Mouse (Mus musculus) G1E-ER4 (cell line): ENCODE measurements around the gene Ppfia2. TPM values are rescaled to one million over a fixed set of nuclear protein-coding genes. Genes with fewer than 3 reads are reported as not detected.

Source experiments
- GATA1 ChIP-seq: IDR thresholded peaks from one replicate; pipeline ENCODE4 v1.8.0; 2012; ENCODE audit warnings: low read length, inconsistent platforms
- polyA plus RNA-seq: library from polyadenylated mRNA; stranded (reverse); fragments of >175 nt; gene quantifications from 2 replicates; pipeline ENCODE4 v1.2.3, GENCODE M21; 2012

The Ppfia2 gene
- polyA plus RNA-seq, 1 experiment: not detected

DNA sequence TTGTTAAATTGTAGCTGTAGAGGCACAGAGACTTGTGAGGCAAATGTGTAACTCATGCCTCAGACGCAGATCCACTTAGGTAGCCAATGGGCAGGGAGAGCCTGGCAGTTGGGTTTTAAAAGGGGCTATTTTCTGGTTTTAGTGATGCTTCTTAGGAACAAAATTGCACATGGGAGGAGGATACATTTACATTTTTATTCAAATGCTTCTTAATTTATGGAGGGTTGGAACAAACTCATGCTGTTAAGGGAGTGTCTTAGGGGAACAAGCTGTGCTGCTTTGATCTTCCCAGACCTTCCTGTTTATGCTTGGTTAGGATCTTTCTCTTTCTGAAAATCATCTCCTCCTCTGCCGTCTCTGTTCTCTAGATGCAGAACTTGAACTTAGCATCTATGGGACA is 345.3 kb downstream of the Ppfia2 start:
- TF ChIP-seq GATA1: no peak

- TF ChIP-seq GATA1: no peak
These were observed 348.2 kb downstream of the Ppfia2 start for GRCm38 (mm10) chr10:106818381-106818780.

- no peak for TF ChIP-seq GATA1
These were observed 354.1 kb downstream of the Ppfia2 start for GRCm38 (mm10) chr10:106824215-106824614.

- no peak for TF ChIP-seq GATA1
These were observed 368.3 kb downstream of the Ppfia2 start for GRCm38 (mm10) chr10:106838476-106838875.

DNA sequence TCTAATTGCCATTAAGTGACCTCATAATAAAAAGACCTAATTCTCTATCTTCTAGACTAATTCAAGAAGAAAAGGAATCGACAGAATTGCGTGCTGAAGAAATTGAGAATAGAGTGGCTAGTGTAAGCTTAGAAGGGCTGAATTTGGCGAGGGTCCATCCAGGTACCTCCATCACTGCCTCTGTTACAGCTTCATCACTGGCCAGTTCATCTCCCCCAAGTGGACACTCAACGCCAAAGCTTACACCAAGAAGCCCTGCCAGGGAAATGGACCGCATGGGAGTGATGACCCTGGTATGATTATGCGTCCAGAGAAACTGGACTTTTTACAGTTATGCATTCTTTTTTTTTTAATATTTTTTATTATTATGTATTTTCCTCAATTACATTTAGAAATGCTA is 388.0 kb downstream of the Ppfia2 start:
- no peak for TF ChIP-seq GATA1

DNA sequence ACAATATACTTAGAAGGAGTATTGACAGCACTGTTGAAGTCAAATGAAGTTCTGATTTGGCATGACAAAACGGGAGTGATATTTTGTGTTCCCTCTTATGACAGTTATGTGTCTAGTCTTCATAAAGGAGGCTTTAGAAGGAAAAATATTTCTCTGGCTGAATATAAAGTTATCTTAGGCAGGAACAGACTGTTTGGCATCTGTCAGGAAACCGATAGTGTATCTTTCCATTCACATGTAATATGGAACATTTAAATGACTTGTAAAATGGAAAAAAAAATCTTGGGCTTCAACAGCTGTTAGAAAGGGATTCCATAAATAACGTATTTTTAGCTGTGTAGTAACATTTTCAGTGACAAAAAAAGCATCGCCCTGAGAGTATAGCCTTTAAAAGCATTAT is 400.1 kb downstream of the Ppfia2 start:
- TF ChIP-seq GATA1: no peak

- TF ChIP-seq GATA1: no peak
These were observed 401.7 kb downstream of the Ppfia2 start for GRCm38 (mm10) chr10:106871847-106872246.

GRCm38 (mm10) chr10:106872714-106873113 is 402.6 kb downstream of the Ppfia2 start:
- TF ChIP-seq GATA1: no peak

- no peak for TF ChIP-seq GATA1
These were observed 411.2 kb downstream of the Ppfia2 start for GRCm38 (mm10) chr10:106881330-106881729.

- TF ChIP-seq GATA1: no peak
These were observed 426.2 kb downstream of the Ppfia2 start for GRCm38 (mm10) chr10:106896351-106896750.

- TF ChIP-seq GATA1: no peak
These were observed 440.0 kb downstream of the Ppfia2 start for GRCm38 (mm10) chr10:106910108-106910507.

- no peak for TF ChIP-seq GATA1
These were observed 442.9 kb downstream of the Ppfia2 start for GRCm38 (mm10) chr10:106913032-106913431.

- no peak for TF ChIP-seq GATA1
These were observed 444.1 kb downstream of the Ppfia2 start for GRCm38 (mm10) chr10:106914275-106914674.

GRCm38 (mm10) chr10:106914822-106915221 is 444.7 kb downstream of the Ppfia2 start:
- TF ChIP-seq GATA1: no peak

- TF ChIP-seq GATA1: no peak
These were observed 454.2 kb downstream of the Ppfia2 start for GRCm38 (mm10) chr10:106924334-106924733.

DNA sequence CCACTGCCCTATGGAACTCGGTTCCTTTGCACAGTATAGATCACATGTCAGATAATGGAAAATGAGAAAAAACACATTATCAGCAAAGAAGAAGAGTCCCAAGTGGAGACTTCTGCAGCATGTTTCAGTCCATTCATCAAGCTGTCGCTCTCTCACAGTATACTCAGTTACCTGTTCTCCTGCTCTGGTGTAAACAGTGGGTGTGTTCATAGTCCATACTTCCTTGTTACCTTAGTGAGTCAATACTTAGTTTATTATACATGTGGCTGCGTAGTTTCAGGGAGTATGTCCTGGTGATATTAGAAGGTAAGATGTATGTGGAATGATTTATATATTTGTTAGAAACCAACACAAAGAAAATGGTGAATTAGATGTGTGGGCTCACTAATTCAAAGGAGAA is 454.7 kb downstream of the Ppfia2 start:
- TF ChIP-seq GATA1: no peak

DNA sequence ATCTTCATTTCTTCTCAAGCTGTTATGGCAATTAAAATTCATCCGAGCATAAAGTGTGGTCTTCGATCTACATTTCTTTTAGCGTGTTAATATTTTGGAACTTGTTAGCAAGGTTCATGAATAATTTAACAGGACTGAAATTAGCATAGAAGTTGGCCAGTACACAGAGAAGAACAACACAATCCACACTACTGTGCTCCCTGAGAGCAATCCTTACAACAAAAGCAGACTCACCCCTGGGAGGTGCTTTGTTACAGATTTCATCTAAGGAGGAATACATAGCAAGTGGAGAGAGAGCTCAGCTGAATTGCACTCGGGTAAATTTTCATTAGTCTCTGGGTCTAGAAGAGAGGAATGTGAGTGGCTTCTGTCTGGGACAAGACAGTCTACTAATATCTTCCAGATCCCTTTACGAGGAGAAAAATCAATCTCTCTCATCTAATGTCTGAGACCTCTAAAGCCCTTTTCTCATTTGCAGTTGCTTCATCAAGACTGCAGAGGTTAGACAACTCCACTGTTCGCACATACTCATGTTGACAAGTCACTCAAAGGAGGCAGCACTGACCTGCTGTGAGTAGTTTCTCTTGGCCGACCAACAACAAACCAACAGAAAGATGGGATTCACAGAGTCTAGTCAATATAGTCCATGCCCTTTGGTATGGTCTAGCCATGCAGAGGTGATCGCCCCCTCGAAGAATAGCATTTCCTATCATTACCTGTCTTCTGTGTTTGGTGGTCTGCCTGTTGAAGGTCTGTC is 458.6 kb downstream of the Ppfia2 start:
- no peak for TF ChIP-seq GATA1
